Mouse (Mus musculus) bone marrow, adult 2 months (tissue): Measurements from ENCODE around the gene Notch1.

Experiments
- CTCF ChIP-seq: fragments of 200-500 bp; IDR thresholded peaks from 2 replicates; pipeline ENCODE4 v1.5.1; 2011; ENCODE audit warnings: low read length, control low read depth; ENCODE audit not compliant: control insufficient read depth, insufficient read depth
- POLR2A ChIP-seq: fragments of 200-500 bp; IDR thresholded peaks from 2 replicates; pipeline ENCODE4 v1.6.1; 2011; ENCODE audit warnings: low read depth, mild to moderate bottlenecking, control low read depth, low read length, borderline replicate concordance; ENCODE audit not compliant: control insufficient read depth

GRCm38 (mm10) chr2:26444946-26445665 lies 71.4 kb downstream of the Notch1 start, which contains the start of gene Sec16a:
- TF ChIP-seq CTCF (no peak; the same call in 1 of the 2 replicates), POLR2A (peak; percentile 89; the same call in 1 of the 2 replicates)
